Mouse (Mus musculus): ENCODE data around the gene Foxi2. TPM values are rescaled to one million over a fixed set of nuclear protein-coding genes. Genes with fewer than 3 reads are reported as not detected.

The Foxi2 gene
- total RNA-seq, 2 experiments from 2014 or later: not detected

Other genes starting within 250 kb of the Foxi2 start
- gene Nps, start 151.6 kb upstream of the Foxi2 start, total RNA-seq (2021): not detected
- gene Clrn3, start 118.3 kb downstream of the Foxi2 start, total RNA-seq (2021): not detected
- gene Ptpre, start 127.2 kb downstream of the Foxi2 start, total RNA-seq (2021): 1 to 10 TPM; 1.6 TPM

Measured in gastrocnemius, postnatal 36 days (tissue).